Mouse (Mus musculus) limb, embryonic 14.5 days (tissue): ENCODE measurements around the gene Eprs. TPM values are rescaled to one million over a fixed set of nuclear protein-coding genes. Genes with fewer than 3 reads are reported as not detected.

ENCODE experiments used
- ATAC-seq: fragments of 200-750 bp; cut with Nextera tagmentation; 2 replicates; pipeline ENCODE4 v1.8.0; 2017; ENCODE audit warnings: low read depth, moderate number of reproducible peaks, moderate TSS enrichment; ENCODE audit not compliant: low FRiP score
- DNase-seq: peaks from one replicate; pipeline ENCODE4 v3.0.0-alpha.2; 2015; ENCODE audit warnings: low spot score
- H3K27ac ChIP-seq: fragments of 300-500 bp; sonication (generic); replicated peaks from 2 replicates; pipeline ENCODE4 v1.5.1; 2014; ENCODE audit warnings: low read depth, mild to moderate bottlenecking, low read length, moderate library complexity, mixed read lengths
- H3K27me3 ChIP-seq: fragments of 300-500 bp; sonication (generic); 2 replicates; pipeline ENCODE4 v1.6.1; 2014; ENCODE audit warnings: low read length, mixed read lengths; ENCODE audit not compliant: control insufficient read depth, insufficient read depth
- H3K36me3 ChIP-seq: fragments of 300-500 bp; sonication (generic); 2 replicates; pipeline ENCODE4 v1.6.1; 2014; ENCODE audit warnings: mild to moderate bottlenecking, low read length, moderate library complexity, mixed read lengths; ENCODE audit not compliant: control insufficient read depth, insufficient read depth
- H3K4me1 ChIP-seq: fragments of 300-500 bp; sonication (generic); 2 replicates; pipeline ENCODE4 v1.6.1; 2014; ENCODE audit warnings: antibody characterized with exemption, low read length, mixed read lengths; ENCODE audit not compliant: control insufficient read depth, insufficient read depth
- H3K4me2 ChIP-seq: fragments of 300-500 bp; sonication (generic); replicated peaks from 2 replicates; pipeline ENCODE4 v1.6.1; 2014; ENCODE audit warnings: low read depth, mild to moderate bottlenecking, low read length, moderate library complexity; ENCODE audit not compliant: severe bottlenecking
- H3K4me3 ChIP-seq: fragments of 300-500 bp; sonication (generic); replicated peaks from 2 replicates; pipeline ENCODE4 v1.5.1; 2014; ENCODE audit warnings: low read length
- H3K9ac ChIP-seq: fragments of 300-500 bp; sonication (generic); 2 replicates; pipeline ENCODE4 v1.6.1; 2014; ENCODE audit warnings: mild to moderate bottlenecking, low read depth, low read length, moderate library complexity; ENCODE audit not compliant: severe bottlenecking
- H3K9me3 ChIP-seq: fragments of 300-500 bp; sonication (generic); 2 replicates; pipeline ENCODE4 v1.6.1; 2016; ENCODE audit warnings: low read length; ENCODE audit not compliant: control insufficient read depth
- POLR2A ChIP-seq: fragments of 200-500 bp; IDR thresholded peaks from 2 replicates; pipeline ENCODE4 v1.8.0; 2012; ENCODE audit warnings: inconsistent platforms, mild to moderate bottlenecking, moderate library complexity, borderline replicate concordance; ENCODE audit not compliant: insufficient read depth, insufficient read length; ENCODE audit errors: extremely low read depth
- WGBS: fragments of 180-500 bp; shearing (Covaris S2); extraction: QIAGEN DNeasy Blood & Tissue Kit; methylation state at CpG from one replicate; pipeline ENCODE4 v1.1.7; 2014; 5-methylcytosine and 5-hydroxymethylcytosine counted together
- polyA plus RNA-seq, 2 experiments: library from polyadenylated mRNA; depleted of rRNA in 1 of 2; stranded (reverse) in 1 of 2; unstranded in 1 of 2; fragments of >200 nt; fragmentation: Nextera tagmentation in 1 of 2; extraction: Ambion mirVana in 1 of 2; gene quantifications; 2 replicates each; pipeline versions ENCODE4 v1.2.1 to v1.2.3; 2012 to 2014

Eprs gene
- polyA plus RNA-seq, 2 experiments = 50.4 to 142 TPM

GRCm38 (mm10) chr1:185451077-185451476, 88.2 kb downstream of the Eprs start:
- DNase-seq = no peak
- Histone ChIP-seq H3K9ac (no peak overlapping the region), H3K4me1 (peaks cover 4% of the 10 kb centered on the region; the same call in 1 of the 2 replicates), H3K27me3 (peaks cover 23% of the 10 kb centered on the region), H3K4me3 (no peak overlapping the region), H3K4me2 (no peak overlapping the region), H3K36me3 (no peaks in the 10 kb centered on the region), H3K9me3 (no peaks in the 10 kb centered on the region), H3K27ac (no peak overlapping the region)
- ATAC-seq = no peak; the same call in 1 of the 2 replicates
- no peak for TF ChIP-seq POLR2A
- WGBS = 83% methylated on average over 8 of the region's 8 CpGs

DNA sequence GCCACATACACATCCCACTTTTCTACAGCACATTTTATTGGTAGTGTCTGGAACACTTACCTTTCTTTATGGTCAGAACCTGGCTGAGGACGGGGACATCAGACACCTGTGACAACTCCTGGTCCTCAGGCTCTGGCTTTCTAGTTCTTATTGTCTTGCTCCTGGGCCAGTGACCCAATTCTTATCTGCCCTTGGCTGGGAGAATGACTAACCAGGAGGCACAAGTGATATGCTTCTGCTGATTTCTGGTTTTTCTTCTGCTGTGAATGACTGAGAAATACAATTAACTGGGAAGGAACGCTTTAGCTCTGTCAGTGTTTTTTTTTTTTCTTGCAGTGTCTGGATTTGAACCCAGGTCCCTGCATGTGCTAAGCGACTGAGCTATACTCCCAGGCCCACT, 88.7 kb downstream of the Eprs start:
- Histone ChIP-seq H3K4me2 (no peak overlapping the region), H3K27ac (no peak overlapping the region), H3K4me1 (peaks cover 4% of the 10 kb centered on the region; the same call in 1 of the 2 replicates), H3K27me3 (peaks cover 27% of the 10 kb centered on the region), H3K36me3 (no peaks in the 10 kb centered on the region), H3K9me3 (no peaks in the 10 kb centered on the region), H3K9ac (no peak overlapping the region), H3K4me3 (no peak overlapping the region)
- TF ChIP-seq POLR2A = no peak
- DNase-seq (no peak), ATAC-seq (no peak)
- 84% methylated on average over 3 of the region's 3 CpGs for WGBS

GRCm38 (mm10) chr1:185452461-185452860, 89.6 kb downstream of the Eprs start:
- 77% methylated on average over 6 of the region's 6 CpGs for WGBS
- no peak overlapping the region for H3K4me3 ChIP-seq
- no peak for ATAC-seq
- H3K9me3 ChIP-seq = no peaks in the 10 kb centered on the region
- no peak overlapping the region for H3K4me2 ChIP-seq
- H3K9ac ChIP-seq = no peak overlapping the region
- H3K27ac ChIP-seq = no peak overlapping the region
- DNase-seq = no peak
- no peaks in the 10 kb centered on the region for H3K36me3 ChIP-seq
- TF ChIP-seq POLR2A = no peak
- H3K4me1 ChIP-seq = peaks cover 4% of the 10 kb centered on the region; the same call in 1 of the 2 replicates
- peaks cover 31% of the 10 kb centered on the region for H3K27me3 ChIP-seq

- TF ChIP-seq POLR2A = no peak
- no peak for ATAC-seq
- Histone ChIP-seq H3K9ac (no peak overlapping the region), H3K9me3 (no peaks in the 10 kb centered on the region), H3K4me1 (peaks cover 4% of the 10 kb centered on the region; the same call in 1 of the 2 replicates), H3K4me2 (peak overlapping the region; percentile 99), H3K27ac (no peak overlapping the region), H3K36me3 (no peaks in the 10 kb centered on the region), H3K4me3 (peak overlapping the region; percentile 53), H3K27me3 (peaks cover 31% of the 10 kb centered on the region)
- WGBS = 49% methylated on average over 4 of the region's 4 CpGs
- DNase-seq = no peak
Observed at GRCm38 (mm10) chr1:185454144-185454543, 91.3 kb downstream of the Eprs start.

- H3K4me2 ChIP-seq = peak within 1 kb of the TSS; percentile 99
- peaks cover 31% of the 10 kb centered on the region for H3K27me3 ChIP-seq
- DNase-seq (no peak), ATAC-seq (peak; percentile 32; the same call in 1 of the 2 replicates)
- H3K9me3 ChIP-seq = no peaks in the 10 kb centered on the region
- WGBS = 2% methylated on average over 17 of the region's 18 CpGs
- H3K4me1 ChIP-seq = peaks cover 4% of the 10 kb centered on the region; the same call in 1 of the 2 replicates
- no peak within 1 kb of the TSS for H3K27ac ChIP-seq
- TF ChIP-seq POLR2A = no peak
- peak within 1 kb of the TSS; percentile 53 for H3K4me3 ChIP-seq
- no peaks in the 10 kb centered on the region for H3K36me3 ChIP-seq
- peak within 1 kb of the TSS; percentile 48 for H3K9ac ChIP-seq
Observed at GRCm38 (mm10) chr1:185454575-185454954, 91.7 kb downstream of the Eprs start, which contains the start of gene Slc30a10. Gene Slc30a10 (plus strand): TSS chr1:185454848.
